Mouse (Mus musculus) ES-Bruce4 (cell line): ENCODE measurements around the gene Slc16a13.

Experiments used
- EP300 ChIP-seq: IDR thresholded peaks from 2 replicates; pipeline ENCODE4 v1.6.1; 2011; ENCODE audit warnings: low read depth, low read length; ENCODE audit not compliant: insufficient read depth
- POLR2A ChIP-seq: IDR thresholded peaks from one replicate; pipeline ENCODE4 v1.8.1; 2011; ENCODE audit warnings: low read length; ENCODE audit not compliant: insufficient read depth

DNA sequence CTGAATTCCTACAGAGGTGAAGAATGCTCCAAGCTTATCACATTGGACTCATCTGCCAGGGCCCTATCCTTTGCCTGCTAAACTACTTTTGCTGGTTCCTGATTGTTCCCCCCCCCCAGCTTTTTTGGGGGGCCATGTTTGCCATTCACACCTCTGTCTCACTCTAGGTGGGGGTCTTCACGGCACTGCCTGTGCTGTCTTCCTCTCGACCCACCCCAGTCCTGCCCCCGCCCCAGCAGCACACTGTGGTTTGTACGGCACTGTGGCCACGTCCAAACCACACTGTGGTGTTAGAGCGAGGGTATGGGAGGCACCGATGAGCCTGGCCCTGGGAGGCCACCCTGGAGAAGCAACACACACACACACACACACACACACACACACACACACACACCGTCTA is 13.6 kb upstream of the Slc16a13 start:
- TF ChIP-seq POLR2A (no peak), EP300 (no peak)
